Mouse (Mus musculus) bone marrow macrophage, adult 2 months (primary cell): ENCODE results near the gene Mmp24. TPM values are rescaled to one million over a fixed set of nuclear protein-coding genes. Genes with fewer than 3 reads are reported as not detected.

Source experiments
- H3K27ac ChIP-seq: 2 replicates; pipeline ENCODE4 v1.5.1; 2012; ENCODE audit warnings: low read depth, low read length; ENCODE audit not compliant: insufficient read depth
- H3K4me1 ChIP-seq: 2 replicates; pipeline ENCODE4 v1.6.1; 2012; ENCODE audit warnings: low read length; ENCODE audit not compliant: control insufficient read depth, insufficient read depth
- H3K4me3 ChIP-seq: 2 replicates; pipeline ENCODE4 v1.5.1; 2012; ENCODE audit warnings: mild to moderate bottlenecking, low read length, moderate library complexity; ENCODE audit not compliant: insufficient read depth
- CTCF ChIP-seq: IDR thresholded peaks from 2 replicates; pipeline ENCODE4 v1.5.1; 2012; ENCODE audit warnings: low read depth, mild to moderate bottlenecking, low read length, moderate library complexity
- POLR2A ChIP-seq: IDR thresholded peaks from 2 replicates; pipeline ENCODE4 v1.6.1; 2012; ENCODE audit warnings: mild to moderate bottlenecking, low read depth, low read length, borderline replicate concordance
- polyA plus RNA-seq: library from polyadenylated mRNA; stranded (reverse); fragments of >200 nt; gene quantifications from 2 replicates; pipeline ENCODE4 v1.2.4, GENCODE M21; 2012; ENCODE audit not compliant: missing spikeins, insufficient read depth, insufficient read length

Mmp24 gene
- polyA plus RNA-seq, 1 experiment: not detected

- no peak for TF ChIP-seq POLR2A
- no peak for TF ChIP-seq CTCF
- no peak overlapping the region for H3K27ac ChIP-seq
- H3K4me3 ChIP-seq: no peak overlapping the region
- no peaks in the 10 kb centered on the region for H3K4me1 ChIP-seq
Measured at GRCm38 (mm10) chr2:155846930-155847329, 71.8 kb downstream of the Mmp24 start.

- no peaks in the 10 kb centered on the region for H3K4me1 ChIP-seq
Measured at GRCm38 (mm10) chr2:155848291-155848690, 73.1 kb downstream of the Mmp24 start.

GRCm38 (mm10) chr2:155849464-155849863, 74.3 kb downstream of the Mmp24 start:
- Histone ChIP-seq H3K27ac (no peak overlapping the region), H3K4me1 (no peaks in the 10 kb centered on the region), H3K4me3 (no peak overlapping the region)
- TF ChIP-seq CTCF (no peak), POLR2A (no peak)

More at GRCm38 (mm10) chr2:155848291-155848690, 73.1 kb downstream of the Mmp24 start:
- Histone ChIP-seq H3K27ac (no peak overlapping the region), H3K4me3 (no peak overlapping the region)
- TF ChIP-seq POLR2A (no peak), CTCF (peak; percentile 80)

GRCm38 (mm10) chr2:155850120-155850519, 75.0 kb downstream of the Mmp24 start:
- no peak for TF ChIP-seq POLR2A
- TF ChIP-seq CTCF: no peak
- no peak overlapping the region for H3K4me3 ChIP-seq
- H3K4me1 ChIP-seq: no peaks in the 10 kb centered on the region
- no peak overlapping the region for H3K27ac ChIP-seq

- H3K27ac ChIP-seq: no peak overlapping the region
- no peaks in the 10 kb centered on the region for H3K4me1 ChIP-seq
- no peak overlapping the region for H3K4me3 ChIP-seq
- TF ChIP-seq POLR2A: no peak
- TF ChIP-seq CTCF: no peak
Measured at GRCm38 (mm10) chr2:155852536-155852935, 77.4 kb downstream of the Mmp24 start.

- no peaks in the 10 kb centered on the region for H3K4me1 ChIP-seq
- no peak overlapping the region for H3K4me3 ChIP-seq
- TF ChIP-seq CTCF: no peak
- TF ChIP-seq POLR2A: no peak
- H3K27ac ChIP-seq: no peak overlapping the region
Measured at GRCm38 (mm10) chr2:155860102-155860501, 85.0 kb downstream of the Mmp24 start.

- H3K27ac ChIP-seq: no peak overlapping the region
- H3K4me3 ChIP-seq: no peak overlapping the region
- TF ChIP-seq POLR2A: no peak
- TF ChIP-seq CTCF: no peak
- H3K4me1 ChIP-seq: no peaks in the 10 kb centered on the region
Measured at GRCm38 (mm10) chr2:155861581-155861980, 86.4 kb downstream of the Mmp24 start.

- H3K27ac ChIP-seq: no peak overlapping the region
- no peak overlapping the region for H3K4me3 ChIP-seq
- no peak for TF ChIP-seq POLR2A
- TF ChIP-seq CTCF: no peak
- H3K4me1 ChIP-seq: no peaks in the 10 kb centered on the region
Measured at GRCm38 (mm10) chr2:155862573-155863300, 87.6 kb downstream of the Mmp24 start.

GRCm38 (mm10) chr2:155863301-155863867, 88.2 kb downstream of the Mmp24 start:
- Histone ChIP-seq H3K27ac (no peak overlapping the region), H3K4me1 (no peaks in the 10 kb centered on the region), H3K4me3 (no peak overlapping the region)
- no peak for TF ChIP-seq CTCF
- TF ChIP-seq POLR2A: no peak

Other genes starting within 250 kb of the Mmp24 start
- gene Gss, start 182.5 kb upstream of the Mmp24 start, polyA plus RNA-seq: 10.5 and 12.9 TPM in 2 replicates
- gene Myh7b, start 164.1 kb upstream of the Mmp24 start, polyA plus RNA-seq: not detected in 2 replicates
- 93.1 and 108 TPM in 2 replicates for gene Trpc4ap, start 83.0 kb upstream of the Mmp24 start, polyA plus RNA-seq
- gene Edem2, start 45.9 kb upstream of the Mmp24 start, polyA plus RNA-seq: 44.3 and 46.4 TPM in 2 replicates
- not detected in 2 replicates for gene Gm17581, start 39.5 kb upstream of the Mmp24 start, polyA plus RNA-seq
- 3.7 and 3.9 TPM in 2 replicates for gene Procr, start 24.2 kb upstream of the Mmp24 start, polyA plus RNA-seq
- gene BC029722, start 44.1 kb downstream of the Mmp24 start, polyA plus RNA-seq: 44.7 and 46.1 TPM in 2 replicates
- 89.5 and 91.7 TPM in 2 replicates for gene Eif6, start 51.6 kb downstream of the Mmp24 start, polyA plus RNA-seq
- gene Fam83c, start 59.5 kb downstream of the Mmp24 start, polyA plus RNA-seq: not detected in 2 replicates
- 16.1 and 19.0 TPM in 2 replicates for gene Uqcc1, start 155.0 kb downstream of the Mmp24 start, polyA plus RNA-seq
- gene Gm15557, start 165.4 kb downstream of the Mmp24 start, polyA plus RNA-seq: not detected in 2 replicates
- gene Gdf5, start 170.0 kb downstream of the Mmp24 start, polyA plus RNA-seq: not detected in 2 replicates
- gene Cep250, start 181.1 kb downstream of the Mmp24 start, polyA plus RNA-seq: 47.2 and 49.6 TPM in 2 replicates
- gene 6430550D23Rik, start 232.6 kb downstream of the Mmp24 start, polyA plus RNA-seq: 2.4 and 2.5 TPM in 2 replicates
- 177 and 190 TPM in 2 replicates for gene Ergic3, start 232.7 kb downstream of the Mmp24 start, polyA plus RNA-seq